Mouse (Mus musculus): ENCODE data around the gene Rap1gap2. TPM values are rescaled to one million over a fixed set of nuclear protein-coding genes. Genes with fewer than 3 reads are reported as not detected.
A peak's percentile ranks its signal among the peaks of the same experiment; 100 is the strongest.

The Rap1gap2 gene
- polyA plus RNA-seq, 1 experiment from 2014 or later = 3.8 TPM

- Histone ChIP-seq H3K4me3 (no peak overlapping the region), H3K4me2 (peak overlapping the region; percentile 37), H3K4me1 (replicated peaks) (peaks cover 16% of the 10 kb centered on the region), H3K9ac (no peak overlapping the region), H3K27me3 (no peaks in the 10 kb centered on the region), H3K9me3 (replicated peaks) (no peaks in the 10 kb centered on the region), H3K36me3 (no peaks in the 10 kb centered on the region), H3K27ac (no peak overlapping the region)
- 41% methylated on average over 11 of the region's 11 CpGs for WGBS
- ATAC-seq (replicated peaks; ENCODE audit: insufficient number of reproducible peaks, insufficient read depth, low FRiP score, low read depth) = 0 out of 2 replicates have a peak, but pooled peaks have one; percentile 62
Measured at GRCm38 (mm10) chr11:74493172-74493862, 117.4 kb downstream of the Rap1gap2 start.

GRCm38 (mm10) chr11:74491130-74491529 is 119.6 kb downstream of the Rap1gap2 start:
- Histone ChIP-seq H3K27ac (no peak overlapping the region), H3K4me1 (replicated peaks) (peaks cover 23% of the 10 kb centered on the region), H3K9me3 (replicated peaks) (no peaks in the 10 kb centered on the region), H3K36me3 (no peaks in the 10 kb centered on the region), H3K9ac (no peak overlapping the region), H3K27me3 (no peaks in the 10 kb centered on the region), H3K4me3 (no peak overlapping the region), H3K4me2 (no peak overlapping the region)
- WGBS = 84% methylated on average over 4 of the region's 4 CpGs
- ATAC-seq (replicated peaks; ENCODE audit: insufficient number of reproducible peaks, insufficient read depth, low FRiP score, low read depth) = no peak

- WGBS = 75% methylated on average over 5 of the region's 5 CpGs
Measured at GRCm38 (mm10) chr11:74489239-74489638, 121.5 kb downstream of the Rap1gap2 start.

GRCm38 (mm10) chr11:74487952-74488351 is 122.8 kb downstream of the Rap1gap2 start:
- no peaks in the 10 kb centered on the region for H3K36me3 ChIP-seq
- H3K27ac ChIP-seq = no peak overlapping the region
- no peak for ATAC-seq (replicated peaks; ENCODE audit: insufficient number of reproducible peaks, insufficient read depth, low FRiP score, low read depth)
- H3K4me1 ChIP-seq (replicated peaks) = peaks cover 9% of the 10 kb centered on the region
- no peak overlapping the region for H3K4me3 ChIP-seq
- no peaks in the 10 kb centered on the region for H3K9me3 ChIP-seq (replicated peaks)
- 33% methylated on average over 3 of the region's 3 CpGs for WGBS
- H3K27me3 ChIP-seq = no peaks in the 10 kb centered on the region
- no peak overlapping the region for H3K4me2 ChIP-seq
- H3K9ac ChIP-seq = no peak overlapping the region

More at GRCm38 (mm10) chr11:74489239-74489638, 121.5 kb downstream of the Rap1gap2 start:
- H3K27me3 ChIP-seq = no peaks in the 10 kb centered on the region
- H3K9ac ChIP-seq = no peak overlapping the region
- peaks cover 22% of the 10 kb centered on the region for H3K4me1 ChIP-seq (replicated peaks)
- no peak for ATAC-seq (replicated peaks; ENCODE audit: insufficient number of reproducible peaks, insufficient read depth, low FRiP score, low read depth)
- H3K27ac ChIP-seq = no peak overlapping the region
- H3K4me3 ChIP-seq = no peak overlapping the region
- H3K36me3 ChIP-seq = no peaks in the 10 kb centered on the region
- no peaks in the 10 kb centered on the region for H3K9me3 ChIP-seq (replicated peaks)
- H3K4me2 ChIP-seq = no peak overlapping the region

- no peak overlapping the region for H3K9ac ChIP-seq
- H3K27ac ChIP-seq = no peak overlapping the region
- no peak overlapping the region for H3K4me2 ChIP-seq
- no peak overlapping the region for H3K4me3 ChIP-seq
- WGBS = 73% methylated on average over 7 of the region's 7 CpGs
- H3K4me1 ChIP-seq (replicated peaks) = peaks cover 8% of the 10 kb centered on the region
- no peaks in the 10 kb centered on the region for H3K36me3 ChIP-seq
- no peaks in the 10 kb centered on the region for H3K9me3 ChIP-seq (replicated peaks)
- no peaks in the 10 kb centered on the region for H3K27me3 ChIP-seq
- ATAC-seq (replicated peaks; ENCODE audit: insufficient number of reproducible peaks, insufficient read depth, low FRiP score, low read depth) = no peak
Measured at GRCm38 (mm10) chr11:74485435-74486217, 125.1 kb downstream of the Rap1gap2 start.

- H3K9ac ChIP-seq = no peak overlapping the region
- H3K36me3 ChIP-seq = no peaks in the 10 kb centered on the region
- 65% methylated on average over 5 of the region's 5 CpGs for WGBS
- peaks cover 8% of the 10 kb centered on the region for H3K4me1 ChIP-seq (replicated peaks)
- H3K9me3 ChIP-seq (replicated peaks) = no peaks in the 10 kb centered on the region
- no peak overlapping the region for H3K4me3 ChIP-seq
- H3K27me3 ChIP-seq = no peaks in the 10 kb centered on the region
- no peak overlapping the region for H3K4me2 ChIP-seq
- no peak overlapping the region for H3K27ac ChIP-seq
- no peak for ATAC-seq (replicated peaks; ENCODE audit: insufficient number of reproducible peaks, insufficient read depth, low FRiP score, low read depth)
Measured at GRCm38 (mm10) chr11:74483871-74484270, 126.8 kb downstream of the Rap1gap2 start.

- ATAC-seq (replicated peaks; ENCODE audit: insufficient number of reproducible peaks, insufficient read depth, low FRiP score, low read depth) = no peak
- Histone ChIP-seq H3K4me3 (no peak overlapping the region), H3K36me3 (no peaks in the 10 kb centered on the region), H3K9ac (no peak overlapping the region), H3K4me2 (no peak overlapping the region), H3K27me3 (no peaks in the 10 kb centered on the region), H3K9me3 (replicated peaks) (no peaks in the 10 kb centered on the region), H3K4me1 (replicated peaks) (peaks cover 7% of the 10 kb centered on the region), H3K27ac (no peak overlapping the region)
- WGBS = 54% methylated on average over 6 of the region's 6 CpGs
Measured at GRCm38 (mm10) chr11:74483153-74483817, 127.4 kb downstream of the Rap1gap2 start.

GRCm38 (mm10) chr11:74481797-74482196 is 128.9 kb downstream of the Rap1gap2 start:
- Histone ChIP-seq H3K27me3 (no peaks in the 10 kb centered on the region), H3K4me2 (no peak overlapping the region), H3K9me3 (replicated peaks) (no peaks in the 10 kb centered on the region), H3K4me1 (replicated peaks) (no peaks in the 10 kb centered on the region), H3K9ac (no peak overlapping the region), H3K36me3 (no peaks in the 10 kb centered on the region), H3K4me3 (no peak overlapping the region), H3K27ac (no peak overlapping the region)
- ATAC-seq (replicated peaks; ENCODE audit: insufficient number of reproducible peaks, insufficient read depth, low FRiP score, low read depth) = no peak; the same call in 1 of the 2 replicates
- 59% methylated on average over 5 of the region's 5 CpGs for WGBS

GRCm38 (mm10) chr11:74479715-74480289 is 130.9 kb downstream of the Rap1gap2 start:
- WGBS = 74% methylated on average over 5 of the region's 5 CpGs
- Histone ChIP-seq H3K4me1 (replicated peaks) (no peaks in the 10 kb centered on the region), H3K9me3 (replicated peaks) (no peaks in the 10 kb centered on the region), H3K4me2 (no peak overlapping the region), H3K4me3 (no peak overlapping the region), H3K9ac (no peak overlapping the region), H3K36me3 (no peaks in the 10 kb centered on the region), H3K27me3 (no peaks in the 10 kb centered on the region), H3K27ac (no peak overlapping the region)
- ATAC-seq (replicated peaks; ENCODE audit: insufficient number of reproducible peaks, insufficient read depth, low FRiP score, low read depth) = no peak

GRCm38 (mm10) chr11:74478877-74479276 is 131.8 kb downstream of the Rap1gap2 start:
- Histone ChIP-seq H3K27me3 (no peaks in the 10 kb centered on the region), H3K9me3 (replicated peaks) (no peaks in the 10 kb centered on the region), H3K4me1 (replicated peaks) (no peaks in the 10 kb centered on the region), H3K9ac (no peak overlapping the region), H3K4me2 (no peak overlapping the region), H3K4me3 (no peak overlapping the region), H3K36me3 (no peaks in the 10 kb centered on the region), H3K27ac (no peak overlapping the region)
- no peak for ATAC-seq (replicated peaks; ENCODE audit: insufficient number of reproducible peaks, insufficient read depth, low FRiP score, low read depth)
- WGBS = 81% methylated on average over 2 of the region's 2 CpGs

GRCm38 (mm10) chr11:74472671-74473070 is 138.0 kb downstream of the Rap1gap2 start:
- ATAC-seq (replicated peaks; ENCODE audit: insufficient number of reproducible peaks, insufficient read depth, low FRiP score, low read depth) = no peak
- H3K4me2 ChIP-seq = no peak overlapping the region
- 70% methylated on average over 10 of the region's 10 CpGs for WGBS
- no peaks in the 10 kb centered on the region for H3K27me3 ChIP-seq
- peaks cover 14% of the 10 kb centered on the region for H3K4me1 ChIP-seq (replicated peaks)
- H3K27ac ChIP-seq = no peak overlapping the region
- H3K9me3 ChIP-seq (replicated peaks) = no peaks in the 10 kb centered on the region
- no peak overlapping the region for H3K4me3 ChIP-seq
- no peak overlapping the region for H3K9ac ChIP-seq
- no peaks in the 10 kb centered on the region for H3K36me3 ChIP-seq
